Mouse (Mus musculus) gastrocnemius, postnatal 4 days (tissue): ENCODE measurements around the gene Kat2a. TPM values are rescaled to one million over a fixed set of nuclear protein-coding genes. Genes with fewer than 3 reads are reported as not detected.

ENCODE experiments used
- DNase-seq, 2 experiments: peaks; one replicate each; pipeline ENCODE4 v3.0.0; 2021 to 2022; ENCODE audit warnings: low spot score in 2 of 2, mixed read lengths in 2 of 2
- long read RNA-seq, 2 experiments: library from polyadenylated mRNA; stranded (forward); transcript quantifications; one replicate each; pipeline ENCODE4 v2.0.0; 2021
- total RNA-seq, 2 experiments: library from RNA; stranded (reverse); gene quantifications; 2 replicates each; pipeline ENCODE4 v1.2.3; 2021

Kat2a gene
- total RNA-seq: 10 to 100 TPM; 20.6 to 21.6 TPM
- long read RNA-seq, experiment 1, transcript Kat2a-201 (18 exons, 3,043 nt): major isoform, 13 of 29 reads
- long read RNA-seq, experiment 1, transcript Kat2a-202 (18 exons, 3,046 nt): minor isoform, 7 of 29 reads
- long read RNA-seq, experiment 1, partial matches to known transcripts: 5 of 29 reads
- long read RNA-seq, experiment 1, other reads (novel, unspliced or antisense): 2 of 29 reads
- long read RNA-seq, experiment 2, transcript Kat2a-201 (18 exons, 3,043 nt): major isoform, 22 of 45 reads
- long read RNA-seq, experiment 2, transcript Kat2a-202 (18 exons, 3,046 nt): minor isoform, 11 of 45 reads
- long read RNA-seq, experiment 2, partial matches to known transcripts: 1 of 45 reads
- long read RNA-seq, experiment 2, other reads (novel, unspliced or antisense): 11 of 45 reads

- DNase-seq: peak; percentile 70 to 84
Measured at GRCm38 (mm10) chr11:100711783-100712615, at the start of gene Kat2a. Gene Kat2a, minus strand, starts transcription at chr11:100712465.

- DNase-seq: peak; percentile 78 to 85
Measured at GRCm38 (mm10) chr11:100761547-100762045, 49.3 kb upstream of the Kat2a start.

GRCm38 (mm10) chr11:100759611-100760233 is 47.5 kb upstream of the Kat2a start, which contains the start of gene Kcnh4:
Gene Kcnh4, minus strand, starts transcription at chr11:100759942.
- no peak for DNase-seq

- peak in 1 of 2 experiments; percentile 59 for DNase-seq
Measured at GRCm38 (mm10) chr11:100758707-100759610, 46.7 kb upstream of the Kat2a start.

GRCm38 (mm10) chr11:100757566-100757965 is 45.3 kb upstream of the Kat2a start:
- DNase-seq: no peak

- DNase-seq: no peak
Measured at GRCm38 (mm10) chr11:100756476-100756875, 44.2 kb upstream of the Kat2a start.

GRCm38 (mm10) chr11:100754693-100755057 is 42.4 kb upstream of the Kat2a start:
- no peak for DNase-seq

GRCm38 (mm10) chr11:100754021-100754692 is 41.9 kb upstream of the Kat2a start:
- DNase-seq: no peak

GRCm38 (mm10) chr11:100752294-100752693 is 40.0 kb upstream of the Kat2a start:
- no peak for DNase-seq

- no peak for DNase-seq
Measured at GRCm38 (mm10) chr11:100750127-100750526, 37.9 kb upstream of the Kat2a start.

- DNase-seq: no peak
Measured at GRCm38 (mm10) chr11:100749469-100749868, 37.2 kb upstream of the Kat2a start.

GRCm38 (mm10) chr11:100748620-100749019 is 36.4 kb upstream of the Kat2a start:
- DNase-seq: no peak

GRCm38 (mm10) chr11:100747114-100747513 is 34.8 kb upstream of the Kat2a start:
- DNase-seq: no peak

- no peak for DNase-seq
Measured at GRCm38 (mm10) chr11:100746546-100746945, 34.3 kb upstream of the Kat2a start.

- no peak for DNase-seq
Measured at GRCm38 (mm10) chr11:100745085-100745484, 32.8 kb upstream of the Kat2a start.

GRCm38 (mm10) chr11:100741348-100741747 is 29.1 kb upstream of the Kat2a start:
- peak; percentile 53 to 81 for DNase-seq

GRCm38 (mm10) chr11:100738749-100739148 is 26.5 kb upstream of the Kat2a start:
- peak in 1 of 2 experiments; percentile 11 for DNase-seq

GRCm38 (mm10) chr11:100738066-100738604 is 25.9 kb upstream of the Kat2a start, which contains the start of gene Rab5c:
Gene Rab5c, minus strand, starts transcription at chr11:100738215.
- DNase-seq: peak; percentile 93 to 98

- DNase-seq: no peak
Measured at GRCm38 (mm10) chr11:100737105-100737733, 25.0 kb upstream of the Kat2a start.
